Mouse (Mus musculus): Measurements from ENCODE around the gene Arap1.

Arap1 gene

GRCm38 (mm10) chr7:101327263-101327662 is 20.6 kb upstream of the Arap1 start:
- DNase-seq (ENCODE audit: low spot score) = no peak

- no peak for DNase-seq (ENCODE audit: low spot score)
Observed at GRCm38 (mm10) chr7:101327786-101328185, 20.1 kb upstream of the Arap1 start.

GRCm38 (mm10) chr7:101328621-101329158 is 19.2 kb upstream of the Arap1 start:
- no peak for DNase-seq (ENCODE audit: low spot score)

- DNase-seq (ENCODE audit: low spot score) = no peak
Observed at GRCm38 (mm10) chr7:101329606-101330005, 18.3 kb upstream of the Arap1 start.

- DNase-seq (ENCODE audit: low spot score) = no peak
Observed at GRCm38 (mm10) chr7:101330074-101330840, 17.6 kb upstream of the Arap1 start.

- DNase-seq (ENCODE audit: low spot score) = no peak
Observed at GRCm38 (mm10) chr7:101330841-101331173, 17.1 kb upstream of the Arap1 start.

- DNase-seq (ENCODE audit: low spot score) = no peak
Observed at GRCm38 (mm10) chr7:101332045-101332831, 15.6 kb upstream of the Arap1 start.

- no peak for DNase-seq (ENCODE audit: low spot score)
Observed at GRCm38 (mm10) chr7:101335228-101335627, 12.6 kb upstream of the Arap1 start.

GRCm38 (mm10) chr7:101336686-101337085 is 11.2 kb upstream of the Arap1 start:
- no peak for DNase-seq (ENCODE audit: low spot score)

GRCm38 (mm10) chr7:101337401-101337800 is 10.5 kb upstream of the Arap1 start:
- no peak for DNase-seq (ENCODE audit: low spot score)

GRCm38 (mm10) chr7:101341405-101341804 is 6.5 kb upstream of the Arap1 start:
- no peak for DNase-seq (ENCODE audit: low spot score)

- no peak for DNase-seq (ENCODE audit: low spot score)
Observed at GRCm38 (mm10) chr7:101343135-101343534, 4.7 kb upstream of the Arap1 start.

- no peak for DNase-seq (ENCODE audit: low spot score)
Observed at GRCm38 (mm10) chr7:101344892-101345291, 3.0 kb upstream of the Arap1 start.

- no peak for DNase-seq (ENCODE audit: low spot score)
Observed at GRCm38 (mm10) chr7:101346991-101347390, 876 bp upstream of the Arap1 start.

GRCm38 (mm10) chr7:101348312-101348711 is 445 bp downstream of the Arap1 start:
- DNase-seq (ENCODE audit: low spot score) = no peak

GRCm38 (mm10) chr7:101349861-101350260 is 2.0 kb downstream of the Arap1 start:
- DNase-seq (ENCODE audit: low spot score) = no peak

GRCm38 (mm10) chr7:101352404-101352803 is 4.5 kb downstream of the Arap1 start:
- no peak for DNase-seq (ENCODE audit: low spot score)

GRCm38 (mm10) chr7:101354423-101354822 is 6.6 kb downstream of the Arap1 start:
- DNase-seq (ENCODE audit: low spot score) = no peak

GRCm38 (mm10) chr7:101355551-101356100 is 7.8 kb downstream of the Arap1 start:
- DNase-seq (ENCODE audit: low spot score) = no peak

- DNase-seq (ENCODE audit: low spot score) = no peak
Observed at GRCm38 (mm10) chr7:101356868-101357267, 9.0 kb downstream of the Arap1 start.

GRCm38 (mm10) chr7:101360406-101360805 is 12.5 kb downstream of the Arap1 start:
- DNase-seq (ENCODE audit: low spot score) = no peak

- no peak for DNase-seq (ENCODE audit: low spot score)
Observed at GRCm38 (mm10) chr7:101361021-101361420, 13.2 kb downstream of the Arap1 start.

- no peak for DNase-seq (ENCODE audit: low spot score)
Observed at GRCm38 (mm10) chr7:101361767-101362166, 13.9 kb downstream of the Arap1 start.

Measured in spleen, adult 12 weeks (tissue).